Mouse (Mus musculus): ENCODE measurements around the gene Lmntd2. TPM values are rescaled to one million over a fixed set of nuclear protein-coding genes. Genes with fewer than 3 reads are reported as not detected.

Gene Lmntd2
- polyA plus RNA-seq, 1 experiment from 2014 or later: 3.4 TPM

MicroRNAs within 50 kb of the gene (microRNA counts, 519-probe panel; counts per million panel counts)
- 3,861 counts per million, percentile 84 among the panel's probes with 10 or more counts for microRNA mmu-miR-210

Small RNA genes lying within 50 kb of the gene (microRNA-seq; reads per million reads assigned to microRNA genes)
- 686 reads per million, percentile 74 among the genes with 10 or more reads in this experiment for gene Mir210

Other genes starting within 250 kb of the Lmntd2 start
- 91.5 and 101 TPM in 2 replicates for gene Ifitm1, start 246.9 kb downstream of the Lmntd2 start, polyA plus RNA-seq (2015; fragmentation: Nextera tagmentation; extraction: Ambion mirVana)
- 98.1 and 109 TPM in 2 replicates for gene Ifitm3, start 203.3 kb downstream of the Lmntd2 start, polyA plus RNA-seq (2015; fragmentation: Nextera tagmentation; extraction: Ambion mirVana)
- 0.45 TPM in 1 of 2 replicates, not detected in the other for gene Ifitm6, start 196.2 kb downstream of the Lmntd2 start, polyA plus RNA-seq (2015; fragmentation: Nextera tagmentation; extraction: Ambion mirVana)
- not detected in 2 replicates for gene Gm17387, start 184.9 kb downstream of the Lmntd2 start, polyA plus RNA-seq (2015; fragmentation: Nextera tagmentation; extraction: Ambion mirVana)
- 26.4 and 27.4 TPM in 2 replicates for gene B4galnt4, start 153.0 kb downstream of the Lmntd2 start, polyA plus RNA-seq (2015; fragmentation: Nextera tagmentation; extraction: Ambion mirVana)
- gene Pkp3, start 135.9 kb downstream of the Lmntd2 start, polyA plus RNA-seq (2015; fragmentation: Nextera tagmentation; extraction: Ambion mirVana): 36.1 and 46.2 TPM in 2 replicates
- 2.4 and 3.8 TPM in 2 replicates for gene Sigirr, start 113.5 kb downstream of the Lmntd2 start, polyA plus RNA-seq (2015; fragmentation: Nextera tagmentation; extraction: Ambion mirVana)
- 5.2 TPM in 2 replicates for gene Ano9, start 96.3 kb downstream of the Lmntd2 start, polyA plus RNA-seq (2015; fragmentation: Nextera tagmentation; extraction: Ambion mirVana)
- 70.8 and 76.0 TPM in 2 replicates for gene Ptdss2, start 91.7 kb downstream of the Lmntd2 start, polyA plus RNA-seq (2015; fragmentation: Nextera tagmentation; extraction: Ambion mirVana)
- gene Rnh1, start 41.2 kb downstream of the Lmntd2 start, polyA plus RNA-seq (2015; fragmentation: Nextera tagmentation; extraction: Ambion mirVana): 111 and 118 TPM in 2 replicates
- 99.8 and 110 TPM in 2 replicates for gene Hras, start 20.1 kb downstream of the Lmntd2 start, polyA plus RNA-seq (2015; fragmentation: Nextera tagmentation; extraction: Ambion mirVana)
- gene Lrrc56, start 19.9 kb downstream of the Lmntd2 start, polyA plus RNA-seq (2015; fragmentation: Nextera tagmentation; extraction: Ambion mirVana): 11.6 and 13.3 TPM in 2 replicates
- gene Rassf7, start 1.8 kb upstream of the Lmntd2 start, polyA plus RNA-seq (2015; fragmentation: Nextera tagmentation; extraction: Ambion mirVana): 32.9 and 40.0 TPM in 2 replicates
- gene Phrf1, start 14.7 kb upstream of the Lmntd2 start, polyA plus RNA-seq (2015; fragmentation: Nextera tagmentation; extraction: Ambion mirVana): 78.5 and 82.0 TPM in 2 replicates
- gene Irf7, start 52.4 kb upstream of the Lmntd2 start, polyA plus RNA-seq (2015; fragmentation: Nextera tagmentation; extraction: Ambion mirVana): 2.0 and 2.4 TPM in 2 replicates
- gene Cdhr5, start 62.7 kb upstream of the Lmntd2 start, polyA plus RNA-seq (2015; fragmentation: Nextera tagmentation; extraction: Ambion mirVana): 2.0 TPM in 1 of 2 replicates, not detected in the other
- gene Sct, start 65.1 kb upstream of the Lmntd2 start, polyA plus RNA-seq (2015; fragmentation: Nextera tagmentation; extraction: Ambion mirVana): 1.1 and 1.9 TPM in 2 replicates
- 1.3 and 1.7 TPM in 2 replicates for gene Drd4, start 77.9 kb upstream of the Lmntd2 start, polyA plus RNA-seq (2015; fragmentation: Nextera tagmentation; extraction: Ambion mirVana)
- 81.1 and 83.3 TPM in 2 replicates for gene Deaf1, start 113.6 kb upstream of the Lmntd2 start, polyA plus RNA-seq (2015; fragmentation: Nextera tagmentation; extraction: Ambion mirVana)
- gene Tmem80, start 113.7 kb upstream of the Lmntd2 start, polyA plus RNA-seq (2015; fragmentation: Nextera tagmentation; extraction: Ambion mirVana): 57.7 and 58.0 TPM in 2 replicates
- 12.1 and 13.1 TPM in 2 replicates for gene Eps8l2, start 124.8 kb upstream of the Lmntd2 start, polyA plus RNA-seq (2015; fragmentation: Nextera tagmentation; extraction: Ambion mirVana)
- 268 and 277 TPM in 2 replicates for gene Taldo1, start 178.1 kb upstream of the Lmntd2 start, polyA plus RNA-seq (2015; fragmentation: Nextera tagmentation; extraction: Ambion mirVana)
- 73.2 and 74.2 TPM in 2 replicates for gene Gatd1, start 200.1 kb upstream of the Lmntd2 start, polyA plus RNA-seq (2015; fragmentation: Nextera tagmentation; extraction: Ambion mirVana)
- gene Cend1, start 215.4 kb upstream of the Lmntd2 start, polyA plus RNA-seq (2015; fragmentation: Nextera tagmentation; extraction: Ambion mirVana): 2.8 and 3.4 TPM in 2 replicates
- gene Slc25a22, start 223.8 kb upstream of the Lmntd2 start, polyA plus RNA-seq (2015; fragmentation: Nextera tagmentation; extraction: Ambion mirVana): 32.4 and 35.3 TPM in 2 replicates
- 11.4 and 12.0 TPM in 2 replicates for gene Pidd1, start 229.9 kb upstream of the Lmntd2 start, polyA plus RNA-seq (2015; fragmentation: Nextera tagmentation; extraction: Ambion mirVana)
- 1,344 and 1,500 TPM in 2 replicates for gene Rplp2, start 233.3 kb upstream of the Lmntd2 start, polyA plus RNA-seq (2015; fragmentation: Nextera tagmentation; extraction: Ambion mirVana)
- 13.4 and 13.5 TPM in 2 replicates for gene Pnpla2, start 241.1 kb upstream of the Lmntd2 start, polyA plus RNA-seq (2015; fragmentation: Nextera tagmentation; extraction: Ambion mirVana)
- gene Cracr2b, start 247.0 kb upstream of the Lmntd2 start, polyA plus RNA-seq (2015; fragmentation: Nextera tagmentation; extraction: Ambion mirVana): 11.5 and 12.7 TPM in 2 replicates

Measured in embryonic facial prominence, embryonic 13.5 days (tissue).